Mouse (Mus musculus): ENCODE measurements around the gene Mphosph9.

The Mphosph9 gene

DNA sequence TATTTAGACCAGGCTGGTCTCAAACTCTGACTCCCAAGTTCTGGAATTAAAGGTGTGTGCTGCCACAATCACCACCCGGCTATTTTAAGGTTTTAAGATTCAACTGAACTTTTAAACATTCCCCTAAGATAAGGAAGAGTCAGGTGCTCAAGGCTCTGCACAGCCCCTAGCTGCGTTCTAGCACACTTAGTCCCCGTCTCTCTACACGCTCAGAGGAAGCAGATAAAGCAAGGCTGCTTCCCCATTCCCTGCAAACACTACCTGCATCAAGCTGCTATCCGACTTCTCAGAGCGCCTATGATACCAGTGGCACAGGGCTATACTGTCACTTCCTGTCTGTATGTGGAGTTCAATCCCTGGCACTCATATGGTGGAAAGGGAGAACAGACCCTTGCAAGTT lies 60.1 kb downstream of the Mphosph9 start:
- no peak for DNase-seq (ENCODE audit: low spot score)

GRCm38 (mm10) chr5:124266821-124267220 lies 61.0 kb downstream of the Mphosph9 start:
- DNase-seq (ENCODE audit: low spot score) = no peak

GRCm38 (mm10) chr5:124263246-124263645 lies 64.5 kb downstream of the Mphosph9 start:
- no peak for DNase-seq (ENCODE audit: low spot score)

GRCm38 (mm10) chr5:124262090-124262489 lies 65.7 kb downstream of the Mphosph9 start:
- no peak for DNase-seq (ENCODE audit: low spot score)

DNA sequence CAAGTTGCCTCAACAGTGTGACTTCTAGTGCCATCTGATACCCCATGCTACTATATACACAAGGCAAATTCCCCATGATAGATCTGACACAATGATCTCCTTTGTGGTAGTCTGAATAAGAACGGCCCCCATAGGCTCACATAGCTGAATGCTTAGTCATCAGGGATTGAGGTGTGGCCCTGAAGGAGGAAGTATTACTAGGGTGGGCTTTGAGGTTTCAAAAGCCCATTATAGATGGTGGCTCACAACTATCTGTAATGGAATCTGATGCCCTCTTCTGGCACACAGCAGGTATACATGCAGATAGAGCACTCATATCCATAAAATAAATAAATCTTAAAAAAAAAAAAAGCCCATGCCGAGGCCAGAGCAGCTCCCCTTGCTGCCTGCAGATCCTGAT lies 68.6 kb downstream of the Mphosph9 start:
- no peak for DNase-seq (ENCODE audit: low spot score)

DNA sequence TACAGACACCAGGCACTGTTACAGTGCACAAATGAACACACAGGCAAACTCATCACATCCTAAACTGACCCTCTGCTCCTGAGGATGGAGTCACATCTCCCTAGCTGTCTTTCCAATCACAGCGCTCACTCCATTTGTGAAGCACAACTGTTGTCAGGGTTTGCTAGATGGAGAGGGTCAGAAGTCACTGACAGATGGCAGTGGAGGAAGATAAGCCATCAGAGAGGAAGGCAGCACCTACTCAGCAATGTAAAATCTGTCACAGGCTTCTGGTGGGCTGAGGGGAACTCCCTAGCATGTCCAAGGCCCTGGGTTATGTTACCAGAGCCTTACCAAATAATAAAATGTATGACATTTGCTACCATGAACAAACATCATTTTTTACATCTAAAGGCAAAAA lies 69.7 kb downstream of the Mphosph9 start:
- no peak for DNase-seq (ENCODE audit: low spot score)

GRCm38 (mm10) chr5:124255141-124255540 lies 72.6 kb downstream of the Mphosph9 start:
- no peak for DNase-seq (ENCODE audit: low spot score)

GRCm38 (mm10) chr5:124253555-124253954 lies 74.2 kb downstream of the Mphosph9 start:
- DNase-seq (ENCODE audit: low spot score) = no peak

DNA sequence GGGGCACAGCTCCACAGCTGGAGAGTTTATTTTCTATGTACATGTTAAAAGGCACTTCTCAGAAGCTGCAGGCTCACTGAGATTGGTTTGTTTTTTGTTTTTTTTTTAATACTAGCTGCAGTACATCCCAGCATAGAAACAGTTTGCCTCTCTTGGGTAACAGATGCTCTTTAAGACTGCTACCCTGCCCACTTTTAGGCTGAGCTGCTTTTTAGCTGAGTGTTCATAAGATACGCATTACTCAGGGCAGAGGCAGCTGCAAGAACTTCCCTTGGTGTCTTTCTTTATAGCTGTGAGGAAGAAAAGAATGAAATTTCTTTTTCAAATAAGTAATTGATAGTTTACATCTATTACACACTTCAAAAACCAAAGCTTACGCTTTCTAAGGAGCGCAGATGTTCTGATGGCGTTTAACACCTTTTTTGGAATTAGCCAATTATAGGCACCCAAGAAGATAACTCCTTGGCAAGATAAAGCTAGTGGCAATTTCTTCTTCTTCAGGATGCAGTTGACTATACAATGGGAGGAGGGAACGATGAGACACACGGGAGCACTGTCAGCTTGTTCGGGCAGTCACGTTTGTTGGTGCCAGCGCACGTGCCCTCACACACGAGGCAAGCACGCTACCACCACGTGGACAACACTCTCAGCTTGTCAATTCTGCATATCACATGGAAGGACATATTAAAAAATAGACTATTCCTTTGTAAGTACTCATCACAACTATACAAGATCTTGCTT lies 75.0 kb downstream of the Mphosph9 start:
- no peak for DNase-seq (ENCODE audit: low spot score)

- no peak for DNase-seq (ENCODE audit: low spot score)
Observed at GRCm38 (mm10) chr5:124251070-124251469, 76.7 kb downstream of the Mphosph9 start.

GRCm38 (mm10) chr5:124249614-124250591 lies 77.9 kb downstream of the Mphosph9 start, which contains the start of gene Pitpnm2:
Gene Pitpnm2, minus strand, starts transcription at chr5:124249760.
- peak; percentile 77 for DNase-seq (ENCODE audit: low spot score)

GRCm38 (mm10) chr5:124248845-124249613 lies 78.7 kb downstream of the Mphosph9 start:
- DNase-seq (ENCODE audit: low spot score) = peak; percentile 78

- DNase-seq (ENCODE audit: low spot score) = peak; percentile 47
Observed at GRCm38 (mm10) chr5:124247986-124248626, 79.7 kb downstream of the Mphosph9 start.

DNA sequence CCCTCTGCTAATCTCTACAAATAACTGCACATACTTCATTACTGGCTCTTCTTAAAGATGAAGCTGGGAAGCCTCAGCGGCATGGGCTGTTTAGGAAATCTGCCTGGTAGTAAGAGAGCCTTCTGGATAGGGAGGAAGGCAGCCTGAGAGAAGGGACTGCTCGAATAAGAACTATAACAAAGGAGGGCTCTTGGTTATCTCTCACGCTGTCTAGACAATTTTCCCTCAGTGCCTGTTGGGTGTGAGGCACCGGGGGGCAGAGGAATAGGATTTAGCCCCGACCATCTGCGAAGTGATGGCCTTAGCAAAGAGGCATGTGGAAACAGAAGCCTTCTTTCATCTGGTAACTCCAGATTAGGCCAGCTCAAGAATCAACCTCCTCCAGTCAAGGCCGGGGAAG lies 80.5 kb downstream of the Mphosph9 start:
- no peak for DNase-seq (ENCODE audit: low spot score)

GRCm38 (mm10) chr5:124244885-124245284 lies 82.9 kb downstream of the Mphosph9 start:
- DNase-seq (ENCODE audit: low spot score) = no peak

GRCm38 (mm10) chr5:124244449-124244848 lies 83.3 kb downstream of the Mphosph9 start:
- no peak for DNase-seq (ENCODE audit: low spot score)

- DNase-seq (ENCODE audit: low spot score) = no peak
Observed at GRCm38 (mm10) chr5:124243236-124243901, 84.4 kb downstream of the Mphosph9 start.

GRCm38 (mm10) chr5:124241686-124242444 lies 85.9 kb downstream of the Mphosph9 start:
- no peak for DNase-seq (ENCODE audit: low spot score)

DNA sequence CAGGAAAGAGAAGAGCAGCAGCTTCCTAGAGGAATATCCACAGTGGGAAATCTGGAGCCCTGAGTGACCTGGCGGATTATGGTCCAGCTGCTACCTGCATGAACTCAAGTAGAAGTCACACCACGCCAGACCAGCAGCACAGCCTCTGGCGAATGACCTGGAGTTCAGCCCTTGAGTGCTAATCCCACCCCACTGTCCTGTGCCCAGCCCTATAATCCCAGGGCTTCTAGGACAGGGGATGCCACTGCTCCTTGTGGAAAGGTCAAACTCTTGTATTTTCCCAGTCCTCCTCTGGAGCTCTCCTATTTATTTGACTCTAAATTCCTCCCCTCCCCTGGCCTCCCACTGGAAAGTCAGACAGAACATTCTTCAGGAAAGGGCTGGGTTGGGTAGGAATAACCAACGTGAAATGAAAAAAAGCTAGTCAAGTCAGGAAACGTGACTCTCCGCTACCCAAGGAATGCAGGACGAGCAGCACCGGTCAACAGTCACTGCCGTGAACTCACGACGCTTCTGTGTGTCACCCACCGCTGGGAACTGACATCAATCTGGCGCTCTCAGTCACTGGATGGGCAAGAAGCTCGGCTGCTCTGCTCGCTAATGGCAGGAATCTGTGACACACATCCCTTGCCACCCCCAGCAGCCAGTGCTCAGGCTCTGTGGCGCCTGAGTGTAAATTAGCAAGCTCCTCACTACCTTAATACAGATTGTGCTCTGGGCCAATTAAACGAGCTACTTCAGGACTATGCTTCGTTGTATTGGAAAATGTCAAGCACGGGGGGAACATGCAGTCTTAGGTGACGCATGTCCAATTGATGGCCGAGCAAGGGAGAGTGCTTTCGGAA lies 86.7 kb downstream of the Mphosph9 start:
- DNase-seq (ENCODE audit: low spot score) = no peak
